Mouse (Mus musculus): Measurements from ENCODE around the gene Man1c1.

Man1c1 gene

GRCm38 (mm10) chr4:134600777-134601176, 103.3 kb downstream of the Man1c1 start:
- DNase-seq: no peak

- no peak for DNase-seq
These were observed 104.0 kb downstream of the Man1c1 start for GRCm38 (mm10) chr4:134600060-134600459.

GRCm38 (mm10) chr4:134596816-134597692, 107.0 kb downstream of the Man1c1 start:
- no peak for DNase-seq

- DNase-seq: peak; percentile 20
These were observed 109.2 kb downstream of the Man1c1 start for GRCm38 (mm10) chr4:134594731-134595439.

GRCm38 (mm10) chr4:134592442-134592841, 111.6 kb downstream of the Man1c1 start:
- DNase-seq: no peak

GRCm38 (mm10) chr4:134591506-134592061, 112.5 kb downstream of the Man1c1 start:
- DNase-seq: peak; percentile 92

GRCm38 (mm10) chr4:134590227-134590926, 113.7 kb downstream of the Man1c1 start:
- DNase-seq: peak; percentile 26

GRCm38 (mm10) chr4:134589786-134590185, 114.3 kb downstream of the Man1c1 start:
- DNase-seq: no peak

- no peak for DNase-seq
These were observed 115.1 kb downstream of the Man1c1 start for GRCm38 (mm10) chr4:134588951-134589350.

GRCm38 (mm10) chr4:134588287-134588686, 115.8 kb downstream of the Man1c1 start:
- DNase-seq: no peak

- no peak for DNase-seq
These were observed 116.4 kb downstream of the Man1c1 start for GRCm38 (mm10) chr4:134587636-134588197.

- no peak for DNase-seq
These were observed 117.5 kb downstream of the Man1c1 start for GRCm38 (mm10) chr4:134586631-134587030.

GRCm38 (mm10) chr4:134586126-134586525, 118.0 kb downstream of the Man1c1 start:
- no peak for DNase-seq

GRCm38 (mm10) chr4:134583513-134583912, 120.6 kb downstream of the Man1c1 start:
- peak; percentile 24 for DNase-seq

GRCm38 (mm10) chr4:134581365-134581764, 122.7 kb downstream of the Man1c1 start:
- DNase-seq: no peak

GRCm38 (mm10) chr4:134580351-134581148, 123.5 kb downstream of the Man1c1 start:
- no peak for DNase-seq

GRCm38 (mm10) chr4:134579620-134580019, 124.5 kb downstream of the Man1c1 start:
- no peak for DNase-seq

- DNase-seq: no peak
These were observed 124.9 kb downstream of the Man1c1 start for GRCm38 (mm10) chr4:134579212-134579611.

- DNase-seq: no peak
These were observed 125.7 kb downstream of the Man1c1 start for GRCm38 (mm10) chr4:134578407-134578806.

GRCm38 (mm10) chr4:134577281-134577680, 126.8 kb downstream of the Man1c1 start:
- no peak for DNase-seq

- DNase-seq: no peak
These were observed 128.6 kb downstream of the Man1c1 start for GRCm38 (mm10) chr4:134575486-134575885.
